Comparison of ENCODE assay signal across 9 mouse cellular contexts in genomic region chr9:90699064-90699463, GRCm38 (mm10).
A peak's percentile ranks its signal among the peaks of the same experiment; 100 is the strongest.
DNase-seq lines count a peak whose midpoint lies in the region; ATAC-seq and TF ChIP-seq lines count a peak whose summit lies in the region.
"Had no signal": no experiment of that assay in that cellular context is flagged by ENCODE, and none has a peak within 500 bp of the region (broad histone marks: within the 10 kb centered on the region; RNA-seq: fewer than 3 reads in every experiment).

No protein-coding gene starts in this region.

- H3K27me3 ChIP-seq in forebrain, embryonic 11.5 days (ENCODE audit: control insufficient read depth, insufficient read depth, low read length) = peaks cover 2% of the 10 kb centered on the region; the same call in 1 of the 2 replicates
- peaks cover 52% of the 10 kb centered on the region for H3K27me3 ChIP-seq in forebrain, embryonic 10.5 days (ENCODE audit: poor library complexity, severe bottlenecking)
- no peaks in the 10 kb centered on the region for H3K27me3 ChIP-seq in liver, embryonic 14.5 days (ENCODE audit: control insufficient read depth, insufficient read depth, low read length)
- no peaks in the 10 kb centered on the region for H3K27me3 ChIP-seq in liver, embryonic 11.5 days (replicated peaks; ENCODE audit: control insufficient read depth, insufficient read depth, low read length)
- H3K27me3 ChIP-seq: embryonic facial prominence, embryonic 15.5 days had no signal

- peak; percentile 37; the same call in 1 of the 2 replicates for TF ChIP-seq CTCF in liver, embryonic 14.5 days (IDR thresholded peaks at IDR 0.05; ENCODE audit: low read depth)

- H3K36me3 ChIP-seq in forebrain, embryonic 11.5 days (ENCODE audit: control insufficient read depth, insufficient read depth, low read length) = no peaks in the 10 kb centered on the region
- H3K36me3 ChIP-seq in forebrain, embryonic 10.5 days (replicated peaks) = no peaks in the 10 kb centered on the region
- H3K36me3 ChIP-seq in liver, embryonic 14.5 days (replicated peaks; ENCODE audit: control insufficient read depth, insufficient read depth, low read depth) = no peaks in the 10 kb centered on the region
- H3K36me3 ChIP-seq in liver, embryonic 11.5 days (ENCODE audit: control insufficient read depth, insufficient read depth, low read length) = no peaks in the 10 kb centered on the region
- H3K36me3 ChIP-seq: embryonic facial prominence, embryonic 15.5 days had no signal

- H3K4me3 ChIP-seq in forebrain, embryonic 11.5 days (ENCODE audit: low read depth, low read length) = no peak overlapping the region
- H3K4me3 ChIP-seq in forebrain, embryonic 10.5 days = no peak overlapping the region
- H3K4me3 ChIP-seq in liver, embryonic 14.5 days (ENCODE audit: insufficient read depth in 1 of 2, low read depth in 2 of 2, low read length in 2 of 2) = no peak overlapping the region
- H3K4me3 ChIP-seq in liver, embryonic 11.5 days (ENCODE audit: low read depth, low read length) = no peak overlapping the region
- H3K4me3 ChIP-seq: embryonic facial prominence, embryonic 15.5 days had no signal

- H3K4me1 ChIP-seq in forebrain, embryonic 11.5 days (replicated peaks; ENCODE audit: control insufficient read depth, insufficient read depth, low read length) = peaks cover 4% of the 10 kb centered on the region; the same call in 1 of the 2 replicates
- peaks cover 62% of the 10 kb centered on the region for H3K4me1 ChIP-seq in forebrain, embryonic 10.5 days
- no peaks in the 10 kb centered on the region for H3K4me1 ChIP-seq in liver, embryonic 14.5 days (replicated peaks; ENCODE audit: control insufficient read depth in 2 of 2, insufficient read depth in 2 of 2, low read length in 1 of 2)
- H3K4me1 ChIP-seq in liver, embryonic 11.5 days (replicated peaks; ENCODE audit: control insufficient read depth, insufficient read depth, low read length) = no peaks in the 10 kb centered on the region
- H3K4me1 ChIP-seq: embryonic facial prominence, embryonic 15.5 days had no signal

- no peak overlapping the region for H3K4me2 ChIP-seq in forebrain, embryonic 11.5 days (ENCODE audit: low read depth, low read length, severe bottlenecking)
- H3K4me2 ChIP-seq in liver, embryonic 14.5 days (ENCODE audit: low read depth) = no peak overlapping the region
- H3K4me2 ChIP-seq in liver, embryonic 11.5 days = no peak overlapping the region
- H3K4me2 ChIP-seq: embryonic facial prominence, embryonic 15.5 days had no signal

- no peaks in the 10 kb centered on the region for H3K9me3 ChIP-seq in forebrain, embryonic 11.5 days (ENCODE audit: control insufficient read depth, low read length)
- no peaks in the 10 kb centered on the region for H3K9me3 ChIP-seq in forebrain, embryonic 10.5 days
- no peaks in the 10 kb centered on the region for H3K9me3 ChIP-seq in liver, embryonic 14.5 days (ENCODE audit: control insufficient read depth, low read length)
- no peaks in the 10 kb centered on the region for H3K9me3 ChIP-seq in liver, embryonic 11.5 days (ENCODE audit: control insufficient read depth, low read length)
- H3K9me3 ChIP-seq: embryonic facial prominence, embryonic 15.5 days had no signal

- peak; percentile 45; the same call in 1 of the 2 replicates for ATAC-seq in forebrain, embryonic 11.5 days (replicated peaks; ENCODE audit: low FRiP score)
- no peak for ATAC-seq in liver, embryonic 14.5 days (ENCODE audit: insufficient read depth)
- ATAC-seq in liver, embryonic 11.5 days (replicated peaks; ENCODE audit: low FRiP score) = no peak
- ATAC-seq in megakaryocyte-erythroid progenitor cell, adult 5-6 weeks (replicated peaks; ENCODE audit: low FRiP score, low TSS enrichment, poor library complexity, severe bottlenecking) = 0 out of 2 replicates have a peak, but pooled peaks have one; percentile 77

- 26% methylated on average over 4 of the region's 4 CpGs for WGBS in forebrain, embryonic 11.5 days
- 28% methylated on average over 4 of the region's 4 CpGs for WGBS in forebrain, embryonic 10.5 days
- WGBS in liver, embryonic 14.5 days (ENCODE audit: insufficient replicate concordance) = 30% methylated on average over 4 of the region's 4 CpGs
- 40% methylated on average over 4 of the region's 4 CpGs for WGBS in liver, embryonic 11.5 days

- no peak overlapping the region for H3K27ac ChIP-seq in forebrain, embryonic 11.5 days (ENCODE audit: low read depth, low read length)
- H3K27ac ChIP-seq in forebrain, embryonic 10.5 days = no peak overlapping the region
- H3K27ac ChIP-seq in liver, embryonic 14.5 days = no peak overlapping the region
- H3K27ac ChIP-seq in liver, embryonic 11.5 days (ENCODE audit: low read depth, low read length) = no peak overlapping the region
- H3K27ac ChIP-seq: embryonic facial prominence, embryonic 15.5 days had no signal

- intact Hi-C loops in gastrocnemius, postnatal 14 days (cut with DNase I; ENCODE audit: low total_unique reads) = no loop called here

- no peak overlapping the region for H3K9ac ChIP-seq in forebrain, embryonic 11.5 days (ENCODE audit: low read length)
- no peak overlapping the region for H3K9ac ChIP-seq in liver, embryonic 14.5 days (replicated peaks)
- H3K9ac ChIP-seq in liver, embryonic 11.5 days (ENCODE audit: low read depth, low read length) = no peak overlapping the region
- H3K9ac ChIP-seq: embryonic facial prominence, embryonic 15.5 days had no signal

- TF ChIP-seq EP300 in liver, embryonic 14.5 days (IDR thresholded peaks at IDR 0.05; ENCODE audit: low read depth) = no peak

- DNase-seq in forebrain, embryonic 11.5 days (ENCODE audit: low spot score) = no peak
- no peak for DNase-seq in forebrain, embryonic 10.5 days (ENCODE audit: extremely low spot score, low spot score)
- DNase-seq in liver, embryonic 14.5 days (ENCODE audit: low read depth in 3 of 3, low spot score in 3 of 3) = peak in 1 of 3 experiments; percentile 2
- no peak for DNase-seq in liver, embryonic 11.5 days (ENCODE audit: low spot score)
- peak; percentile 73 for DNase-seq in cerebellum, adult 9-11 months
- no peak for DNase-seq in gastrocnemius, postnatal 14 days
- DNase-seq in right cerebral cortex, postnatal 4 days = no peak

Comparison
In these comparisons a context has a peak if more than half of its experiments do, and no peak if none do; other contexts are left out.
1. ATAC-seq: peak in forebrain, embryonic 11.5 days (single experiment) and megakaryocyte-erythroid progenitor cell, adult 5-6 weeks (single experiment); none in liver, embryonic 14.5 days (single experiment) and liver, embryonic 11.5 days (single experiment).